Mouse (Mus musculus): ENCODE results near the gene Kncn. TPM values are rescaled to one million over a fixed set of nuclear protein-coding genes. Genes with fewer than 3 reads are reported as not detected.

Gene Kncn
- polyA plus RNA-seq, 1 experiment from 2014 or later = not detected

DNA sequence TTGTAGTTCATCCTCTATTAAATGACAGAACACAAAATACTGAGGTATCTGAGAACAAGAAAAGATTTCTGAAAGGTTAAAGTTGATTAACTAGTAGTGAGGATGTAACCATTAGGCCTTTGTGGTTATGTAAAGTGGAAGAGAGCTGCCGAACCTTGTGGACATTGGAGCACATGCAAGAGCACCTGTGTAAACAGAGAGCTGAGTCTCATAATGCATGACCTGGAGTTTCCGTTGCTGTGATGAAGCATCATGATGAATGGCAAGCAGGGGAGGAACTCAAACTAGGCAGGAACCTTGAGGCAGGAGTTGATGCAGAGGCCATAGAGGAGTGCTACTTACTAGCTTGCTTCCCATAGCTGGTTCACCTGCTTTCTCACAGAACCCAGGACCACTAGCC is 33.6 kb upstream of the Kncn start:
- Histone ChIP-seq H3K4me3 (replicated peaks) (no peak overlapping the region), H3K9me3 (no peaks in the 10 kb centered on the region), H3K4me2 (no peak overlapping the region), H3K4me1 (0 out of 2 replicates have a peak, but pooled peaks cover 5% of the 10 kb centered on the region), H3K9ac (no peak overlapping the region), H3K27me3 (replicated peaks) (no peaks in the 10 kb centered on the region), H3K27ac (peak overlapping the region; percentile 36; the same call in 1 of the 2 replicates), H3K36me3 (peaks cover 23% of the 10 kb centered on the region)
- ATAC-seq (ENCODE audit: insufficient read depth, low FRiP score, low read depth) = no peak
- WGBS = 25% methylated on average over 2 of the region's 2 CpGs

DNA sequence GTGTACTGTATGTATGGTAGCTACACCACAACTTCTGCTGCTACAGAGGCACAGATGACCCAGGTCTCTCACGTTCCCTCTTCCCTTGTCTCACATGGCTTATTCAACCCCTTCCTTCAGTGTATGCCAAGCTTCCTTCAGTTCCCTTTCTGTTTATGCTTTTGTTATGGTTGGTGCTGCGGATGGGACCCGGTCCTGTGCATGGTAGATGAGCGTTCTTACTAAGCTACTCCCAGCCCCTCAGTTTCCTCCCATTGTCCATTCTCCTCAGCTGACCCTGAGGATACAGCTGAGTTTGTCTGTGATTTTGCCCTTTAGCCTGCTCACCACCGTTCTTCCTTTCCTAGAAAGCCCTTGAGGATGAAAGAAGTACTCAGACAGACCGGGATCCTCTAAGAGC is 32.6 kb upstream of the Kncn start:
- ATAC-seq (ENCODE audit: insufficient read depth, low FRiP score, low read depth) = no peak
- Histone ChIP-seq H3K9ac (no peak overlapping the region), H3K27ac (no peak overlapping the region), H3K36me3 (peaks cover 24% of the 10 kb centered on the region), H3K4me1 (0 out of 2 replicates have a peak, but pooled peaks cover 5% of the 10 kb centered on the region), H3K4me3 (replicated peaks) (no peak overlapping the region), H3K4me2 (no peak overlapping the region), H3K9me3 (no peaks in the 10 kb centered on the region), H3K27me3 (replicated peaks) (no peaks in the 10 kb centered on the region)
- 84% methylated on average over 6 of the region's 6 CpGs for WGBS

DNA sequence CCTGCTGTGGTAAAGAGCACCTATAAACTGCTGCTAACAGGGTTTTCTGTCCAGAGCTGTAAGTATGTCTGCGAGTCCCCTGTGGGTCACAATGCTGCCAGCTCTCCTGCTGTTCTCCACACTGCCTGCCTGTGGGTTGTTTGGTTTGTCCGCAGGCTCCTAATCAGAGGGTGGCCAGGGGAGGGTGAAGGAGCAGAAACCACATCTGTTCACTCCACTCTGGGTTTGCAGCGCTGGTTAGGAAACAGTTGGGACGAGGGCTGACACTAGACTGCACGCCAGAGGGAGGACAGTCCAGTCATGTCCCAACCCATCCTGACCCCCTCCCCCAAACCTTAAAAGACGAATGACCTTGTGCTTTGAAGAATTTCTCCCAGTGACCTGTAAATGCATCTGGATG is 29.1 kb upstream of the Kncn start:
- Histone ChIP-seq H3K36me3 (peaks cover 29% of the 10 kb centered on the region), H3K9me3 (no peaks in the 10 kb centered on the region)
- 53% methylated on average over 6 of the region's 6 CpGs for WGBS

DNA sequence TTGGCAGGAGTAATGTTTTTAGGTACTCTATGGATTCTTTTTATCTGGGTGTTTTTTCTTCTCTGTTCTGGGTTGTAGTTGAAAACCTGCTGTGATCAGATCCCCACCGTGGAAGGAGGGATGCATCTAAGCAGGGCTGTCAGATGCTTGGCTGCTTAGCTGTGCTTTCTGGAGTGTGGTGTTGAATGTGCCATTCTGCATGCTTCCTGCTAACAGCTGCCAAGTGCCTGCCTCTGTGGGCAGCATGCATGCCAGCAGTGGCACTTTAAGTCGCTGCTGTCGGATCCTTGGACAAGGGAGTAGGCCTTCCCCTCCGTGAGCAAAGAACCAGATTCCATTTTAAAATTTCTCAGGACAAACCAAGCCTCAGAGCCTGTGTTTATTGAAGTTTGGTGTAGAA is 28.6 kb upstream of the Kncn start:
- Histone ChIP-seq H3K4me2 (no peak overlapping the region), H3K4me1 (no peaks in the 10 kb centered on the region), H3K4me3 (replicated peaks) (no peak overlapping the region), H3K27ac (no peak overlapping the region), H3K9me3 (no peaks in the 10 kb centered on the region), H3K9ac (no peak overlapping the region), H3K36me3 (peaks cover 30% of the 10 kb centered on the region), H3K27me3 (replicated peaks) (no peaks in the 10 kb centered on the region)
- 73% methylated on average over 4 of the region's 4 CpGs for WGBS
- ATAC-seq (ENCODE audit: insufficient read depth, low FRiP score, low read depth) = no peak

More for the DNA sequence above, 29.1 kb upstream of the Kncn start:
- no peaks in the 10 kb centered on the region for H3K27me3 ChIP-seq (replicated peaks)
- no peak overlapping the region for H3K4me3 ChIP-seq (replicated peaks)
- H3K9ac ChIP-seq = no peak overlapping the region
- H3K4me1 ChIP-seq = no peaks in the 10 kb centered on the region
- no peak overlapping the region for H3K4me2 ChIP-seq
- ATAC-seq (ENCODE audit: insufficient read depth, low FRiP score, low read depth) = no peak
- no peak overlapping the region for H3K27ac ChIP-seq

DNA sequence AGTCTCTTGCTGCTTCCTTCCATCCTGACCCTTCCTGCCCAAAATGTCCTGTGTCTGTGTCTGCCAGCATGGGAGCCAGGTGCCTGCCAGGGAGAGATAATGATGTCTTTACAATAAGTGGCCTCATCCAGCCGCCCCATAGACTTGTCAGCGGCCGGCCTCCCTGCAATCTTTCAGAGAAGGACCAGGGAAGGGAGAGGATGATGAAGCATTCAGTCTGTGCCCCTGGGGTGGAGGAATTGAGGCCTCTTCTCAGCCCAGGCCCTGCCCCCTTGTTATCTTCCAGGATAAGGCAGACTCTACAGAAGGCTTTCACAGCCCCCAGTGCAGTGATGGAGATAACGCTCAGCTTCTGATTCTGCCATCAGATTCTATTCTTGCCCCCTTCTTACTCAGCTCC is 27.9 kb upstream of the Kncn start:
- no peaks in the 10 kb centered on the region for H3K9me3 ChIP-seq
- H3K9ac ChIP-seq = no peak overlapping the region
- 71% methylated on average over 4 of the region's 4 CpGs for WGBS
- ATAC-seq (ENCODE audit: insufficient read depth, low FRiP score, low read depth) = peak; percentile 86; the same call in 1 of the 2 replicates
- H3K27me3 ChIP-seq (replicated peaks) = no peaks in the 10 kb centered on the region
- H3K27ac ChIP-seq = no peak overlapping the region
- no peak overlapping the region for H3K4me3 ChIP-seq (replicated peaks)
- H3K36me3 ChIP-seq = peaks cover 31% of the 10 kb centered on the region
- no peak overlapping the region for H3K4me2 ChIP-seq
- H3K4me1 ChIP-seq = no peaks in the 10 kb centered on the region

DNA sequence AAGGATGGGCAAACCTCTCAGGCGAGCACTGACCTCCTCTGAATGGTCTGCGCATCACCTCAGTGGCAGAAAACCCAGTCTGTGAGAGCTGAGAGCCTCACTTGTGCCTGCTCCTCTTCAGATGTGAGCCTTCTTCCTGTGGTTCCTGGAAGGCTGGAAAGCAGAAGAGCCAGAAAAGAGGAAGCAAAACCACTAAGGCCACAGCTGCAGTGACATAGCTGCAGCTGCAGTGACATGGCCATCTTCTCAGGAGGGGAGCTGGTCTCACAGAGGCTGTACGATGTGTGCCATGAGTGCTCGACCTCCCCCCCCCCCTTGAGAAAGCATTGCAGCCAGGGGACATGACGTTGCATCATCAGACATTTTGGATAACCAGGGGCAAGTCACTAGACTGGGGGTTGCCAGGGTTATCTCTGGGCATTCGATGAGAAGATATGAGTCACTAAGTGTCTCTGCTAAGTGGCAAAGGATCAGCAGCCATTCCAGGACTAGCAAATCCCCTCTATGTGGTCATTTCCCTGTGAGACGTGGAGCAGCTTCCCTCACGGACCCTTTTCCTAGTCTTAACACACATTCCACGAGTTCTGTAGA is 26.8 kb upstream of the Kncn start:
- no peak overlapping the region for H3K27ac ChIP-seq
- H3K4me1 ChIP-seq = no peaks in the 10 kb centered on the region
- peaks cover 23% of the 10 kb centered on the region for H3K36me3 ChIP-seq
- no peak overlapping the region for H3K4me3 ChIP-seq (replicated peaks)
- H3K9ac ChIP-seq = no peak overlapping the region
- no peak for ATAC-seq (ENCODE audit: insufficient read depth, low FRiP score, low read depth)
- no peaks in the 10 kb centered on the region for H3K27me3 ChIP-seq (replicated peaks)
- H3K4me2 ChIP-seq = no peak overlapping the region
- 74% methylated on average over 9 of the region's 9 CpGs for WGBS
- no peaks in the 10 kb centered on the region for H3K9me3 ChIP-seq

DNA sequence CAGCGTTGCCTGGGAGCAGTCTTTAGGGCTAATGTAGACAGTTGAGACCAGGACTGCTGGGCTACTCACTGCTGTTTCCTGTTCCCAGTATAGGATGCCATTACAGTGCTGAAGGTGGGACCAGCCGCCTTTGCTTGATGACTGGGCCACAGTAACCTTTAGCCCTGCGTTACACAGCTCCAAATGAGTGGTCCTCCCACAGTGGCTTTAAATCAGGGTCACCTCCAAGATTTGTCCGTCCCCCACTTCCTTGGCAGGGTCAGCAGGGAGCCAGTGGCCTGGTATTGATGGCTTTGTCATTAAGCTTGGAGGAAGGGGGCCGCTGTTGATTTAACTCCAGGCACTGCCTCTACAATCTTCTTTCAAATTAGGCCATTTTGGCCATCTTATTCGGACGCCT is 20.8 kb upstream of the Kncn start:
- WGBS = 64% methylated on average over 7 of the region's 7 CpGs
- Histone ChIP-seq H3K27ac (no peak overlapping the region), H3K9ac (no peak overlapping the region), H3K4me1 (no peaks in the 10 kb centered on the region), H3K4me3 (replicated peaks) (no peak overlapping the region), H3K36me3 (peaks cover 23% of the 10 kb centered on the region), H3K9me3 (no peaks in the 10 kb centered on the region), H3K4me2 (no peak overlapping the region), H3K27me3 (replicated peaks) (no peaks in the 10 kb centered on the region)
- no peak for ATAC-seq (ENCODE audit: insufficient read depth, low FRiP score, low read depth)

DNA sequence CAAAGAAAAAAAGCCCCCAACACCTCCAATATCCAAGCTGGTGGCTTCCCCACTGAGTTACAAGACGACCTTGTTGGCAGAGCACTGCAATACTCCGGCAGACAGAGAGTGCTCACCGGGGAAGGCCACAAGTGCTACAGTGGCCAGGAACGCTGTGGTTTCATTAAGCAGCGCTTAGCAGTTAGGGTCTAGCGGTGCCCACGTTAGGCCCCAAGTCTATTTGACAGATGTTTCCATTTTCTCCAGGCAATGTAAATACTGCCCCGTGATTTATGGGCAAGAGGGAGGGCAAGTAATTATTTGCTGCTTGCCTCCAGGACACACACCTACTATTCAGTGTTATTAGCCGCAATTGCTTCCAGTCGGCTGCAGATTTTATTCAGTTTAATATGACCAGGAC is 20.3 kb upstream of the Kncn start:
- no peak for ATAC-seq (ENCODE audit: insufficient read depth, low FRiP score, low read depth)
- 31% methylated on average over 10 of the region's 10 CpGs for WGBS
- H3K27me3 ChIP-seq (replicated peaks) = no peaks in the 10 kb centered on the region

DNA sequence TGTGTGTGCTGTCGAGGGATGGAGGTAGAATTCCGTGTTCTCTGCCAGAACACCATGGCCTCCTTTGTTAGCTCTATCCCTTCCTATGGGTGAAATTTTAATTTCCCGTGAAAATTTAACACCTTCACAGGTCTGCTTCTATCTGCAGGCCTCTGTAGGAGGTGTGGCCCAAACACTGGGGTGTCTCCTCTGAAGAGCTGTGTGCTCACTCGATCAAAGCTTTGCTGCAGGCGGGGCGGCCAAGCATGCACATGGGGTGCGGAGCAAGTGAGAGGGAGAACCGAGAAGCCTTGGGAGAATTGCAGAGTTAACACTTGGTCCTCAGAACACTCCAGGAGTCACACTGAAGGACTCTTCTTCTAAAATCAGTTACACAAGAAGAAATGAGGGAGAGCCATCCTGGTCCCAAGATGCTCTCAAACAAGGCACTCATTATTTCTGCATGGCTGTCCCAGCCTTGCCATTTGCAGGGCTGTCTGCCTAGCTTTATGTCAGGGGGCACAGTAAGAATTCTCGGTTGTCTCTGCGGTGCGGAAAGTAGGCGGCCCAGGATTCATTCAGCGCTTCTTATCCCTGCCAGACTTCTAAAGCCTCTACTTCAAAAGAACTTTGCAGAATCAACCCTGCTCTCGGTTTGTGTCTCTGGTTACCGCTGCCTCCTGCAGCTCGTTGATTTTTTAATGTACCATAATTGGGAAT is 14.5 kb upstream of the Kncn start:
- ATAC-seq (ENCODE audit: insufficient read depth, low FRiP score, low read depth) = no peak

More for the DNA sequence above, 20.3 kb upstream of the Kncn start:
- no peak overlapping the region for H3K27ac ChIP-seq
- H3K9me3 ChIP-seq = no peaks in the 10 kb centered on the region
- H3K36me3 ChIP-seq = peaks cover 23% of the 10 kb centered on the region
- H3K4me2 ChIP-seq = no peak overlapping the region
- H3K9ac ChIP-seq = no peak overlapping the region
- H3K4me3 ChIP-seq (replicated peaks) = no peak overlapping the region
- H3K4me1 ChIP-seq = no peaks in the 10 kb centered on the region

DNA sequence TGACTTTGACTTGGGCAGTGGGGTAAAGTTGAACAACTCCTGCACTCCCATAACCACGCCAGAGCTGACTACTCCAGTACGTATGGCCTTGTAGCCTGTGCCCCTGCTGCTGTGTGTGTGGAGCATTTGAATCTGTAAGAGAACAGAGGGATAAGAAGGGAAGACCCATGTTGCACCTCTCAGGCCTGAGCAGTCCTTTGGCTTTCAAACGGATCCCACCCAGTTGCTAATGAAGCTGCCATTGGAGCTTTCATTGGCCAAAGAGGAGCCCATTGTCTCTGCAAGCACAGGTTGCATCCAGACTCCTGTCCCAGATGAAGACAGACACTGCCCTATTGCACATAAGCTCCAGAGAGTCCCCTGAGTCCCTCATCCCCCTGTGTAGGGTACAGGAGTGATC is 11.0 kb upstream of the Kncn start:
- no peak overlapping the region for H3K27ac ChIP-seq
- H3K4me2 ChIP-seq = no peak overlapping the region
- H3K4me3 ChIP-seq (replicated peaks) = no peak overlapping the region
- peaks cover 10% of the 10 kb centered on the region for H3K36me3 ChIP-seq
- H3K9me3 ChIP-seq = no peaks in the 10 kb centered on the region
- 80% methylated on average over 3 of the region's 3 CpGs for WGBS
- no peak overlapping the region for H3K9ac ChIP-seq
- no peaks in the 10 kb centered on the region for H3K27me3 ChIP-seq (replicated peaks)
- ATAC-seq (ENCODE audit: insufficient read depth, low FRiP score, low read depth) = no peak
- 0 out of 2 replicates have a peak, but pooled peaks cover under 1% of the 10 kb centered on the region for H3K4me1 ChIP-seq

More for the DNA sequence above, 14.5 kb upstream of the Kncn start:
- Histone ChIP-seq H3K4me2 (no peak overlapping the region), H3K9me3 (no peaks in the 10 kb centered on the region), H3K9ac (no peak overlapping the region), H3K36me3 (peaks cover 17% of the 10 kb centered on the region), H3K27me3 (replicated peaks) (no peaks in the 10 kb centered on the region), H3K27ac (no peak overlapping the region), H3K4me3 (replicated peaks) (no peak overlapping the region), H3K4me1 (no peaks in the 10 kb centered on the region)
- WGBS = 54% methylated on average over 16 of the region's 16 CpGs

DNA sequence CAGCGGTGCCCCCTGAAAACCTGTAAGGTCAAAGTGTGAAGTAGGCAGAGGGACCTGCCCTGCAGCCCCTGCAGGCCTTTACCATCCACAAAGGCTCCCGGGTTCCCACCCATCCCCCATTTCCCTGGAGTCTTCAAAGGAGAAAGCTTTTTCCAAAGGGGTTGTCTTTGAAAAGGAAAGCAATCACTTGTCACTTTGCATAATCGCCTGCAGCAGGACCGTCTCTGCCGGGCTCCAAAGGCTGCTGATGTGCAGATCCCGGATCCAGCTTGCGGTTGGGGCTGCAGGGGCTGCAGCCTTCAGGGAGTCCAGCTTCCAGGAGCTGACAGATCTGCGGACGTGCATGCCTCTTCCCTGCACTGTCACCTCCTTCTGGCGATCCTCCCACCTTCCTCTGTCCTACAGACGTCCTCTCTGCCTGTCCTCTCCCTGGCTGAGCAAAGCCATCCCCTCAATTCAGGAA is 6.0 kb upstream of the Kncn start:
- H3K27me3 ChIP-seq (replicated peaks) = no peaks in the 10 kb centered on the region
- H3K27ac ChIP-seq = no peak overlapping the region
- ATAC-seq (ENCODE audit: insufficient read depth, low FRiP score, low read depth) = no peak
- H3K9ac ChIP-seq = no peak overlapping the region
- H3K9me3 ChIP-seq = no peaks in the 10 kb centered on the region
- no peak overlapping the region for H3K4me2 ChIP-seq
- H3K36me3 ChIP-seq = peaks cover 6% of the 10 kb centered on the region; the same call in 1 of the 2 replicates
- 15% methylated on average over 11 of the region's 11 CpGs for WGBS
- 0 out of 2 replicates have a peak, but pooled peaks cover 3% of the 10 kb centered on the region for H3K4me1 ChIP-seq
- H3K4me3 ChIP-seq (replicated peaks) = no peak overlapping the region

DNA sequence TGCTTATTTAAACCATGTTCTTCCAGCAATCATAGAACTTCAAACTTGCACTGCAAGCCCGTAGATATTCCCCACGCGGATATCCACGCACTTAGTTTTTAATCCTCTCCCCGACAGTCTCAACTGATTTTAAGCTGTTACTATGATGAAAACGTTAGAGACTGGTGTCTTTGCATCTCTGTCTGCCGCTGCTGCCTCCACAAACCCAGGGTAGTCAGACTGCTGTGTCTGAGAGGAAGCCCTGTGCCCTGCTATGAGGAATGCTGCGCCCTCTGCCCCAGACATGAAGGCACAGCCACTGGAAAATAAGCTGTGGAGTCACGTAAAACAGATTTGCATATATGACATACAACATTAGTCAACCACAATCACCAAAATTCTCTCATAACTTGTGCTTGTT is 5.4 kb upstream of the Kncn start:
- H3K27me3 ChIP-seq (replicated peaks) = no peaks in the 10 kb centered on the region
- no peaks in the 10 kb centered on the region for H3K9me3 ChIP-seq
- H3K4me1 ChIP-seq = 0 out of 2 replicates have a peak, but pooled peaks cover 3% of the 10 kb centered on the region
- H3K36me3 ChIP-seq = 0 out of 2 replicates have a peak, but pooled peaks cover 3% of the 10 kb centered on the region
- H3K4me2 ChIP-seq = no peak overlapping the region
- H3K27ac ChIP-seq = no peak overlapping the region
- 55% methylated on average over 9 of the region's 9 CpGs for WGBS
- no peak for ATAC-seq (ENCODE audit: insufficient read depth, low FRiP score, low read depth)
- no peak overlapping the region for H3K9ac ChIP-seq
- H3K4me3 ChIP-seq (replicated peaks) = no peak overlapping the region
